ENCODE assay signal across 19 mouse cellular contexts in the genomic region with DNA sequence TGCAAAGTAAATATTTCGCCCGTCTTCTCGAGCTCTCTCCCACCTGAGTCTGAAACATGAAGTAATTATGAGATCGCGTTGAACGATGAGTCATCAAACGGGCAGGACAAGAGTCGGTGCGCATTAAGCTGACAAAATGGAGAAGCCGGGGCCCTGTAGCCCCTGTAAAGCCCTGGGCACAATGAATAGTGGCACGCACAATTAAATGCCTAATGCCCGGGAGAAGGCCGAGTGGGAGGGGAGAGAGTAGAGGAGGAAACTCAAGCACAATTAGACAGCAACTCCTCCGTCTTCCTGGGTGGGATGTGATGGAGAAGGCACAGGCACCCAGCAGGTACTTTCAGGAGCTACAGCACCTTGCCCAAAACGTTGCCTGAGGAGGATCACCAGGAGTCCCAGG.
"Had no signal": no experiment of that assay in that cellular context is flagged by ENCODE, and none has a peak within 500 bp of the region (broad histone marks: within the 10 kb centered on the region; RNA-seq: fewer than 3 reads in every experiment).

No protein-coding gene starts in this region.

- H3K9me3 ChIP-seq: kidney, embryonic 15.5 days; limb, embryonic 10.5 days; limb, embryonic 13.5 days; liver, embryonic 12.5 days; midbrain, embryonic 12.5 days; midbrain, embryonic 15.5 days; neural tube, embryonic 12.5 days; neural tube, embryonic 15.5 days had no signal

- H3K36me3 ChIP-seq: kidney, embryonic 15.5 days; limb, embryonic 10.5 days; limb, embryonic 13.5 days; liver, embryonic 12.5 days; liver, embryonic 15.5 days; midbrain, embryonic 12.5 days; midbrain, embryonic 15.5 days; neural tube, embryonic 12.5 days; neural tube, embryonic 15.5 days had no signal

- H3K27ac ChIP-seq: kidney, embryonic 15.5 days; layer of hippocampus, adult 2 months; limb, embryonic 10.5 days; limb, embryonic 13.5 days; liver, embryonic 12.5 days; liver, embryonic 15.5 days; midbrain, embryonic 12.5 days; midbrain, embryonic 15.5 days; neural tube, embryonic 12.5 days; neural tube, embryonic 15.5 days had no signal

- H3K9ac ChIP-seq: kidney, embryonic 15.5 days; limb, embryonic 13.5 days; liver, embryonic 12.5 days; liver, embryonic 15.5 days; midbrain, embryonic 12.5 days; midbrain, embryonic 15.5 days; neural tube, embryonic 12.5 days; neural tube, embryonic 15.5 days had no signal

- H3K4me1 ChIP-seq: limb, embryonic 10.5 days; limb, embryonic 13.5 days; liver, embryonic 12.5 days; liver, embryonic 15.5 days; midbrain, embryonic 15.5 days; neural tube, embryonic 12.5 days had no signal

- H3K4me3 ChIP-seq: kidney, embryonic 15.5 days; layer of hippocampus, adult 2 months; limb, embryonic 10.5 days; limb, embryonic 13.5 days; liver, embryonic 12.5 days; liver, embryonic 15.5 days; midbrain, embryonic 12.5 days; midbrain, embryonic 15.5 days; neural tube, embryonic 12.5 days; neural tube, embryonic 15.5 days had no signal

- DNase-seq: kidney, adult 2 months; kidney, postnatal 25 days; layer of hippocampus, adult 9-11 months; liver; lung, adult 18-20 months; lung, postnatal 14 days; lung, postnatal 4 days; thymus, adult 18-20 months; thymus, postnatal 36 days had no signal

- H3K27me3 ChIP-seq: kidney, embryonic 15.5 days; limb, embryonic 13.5 days; liver, embryonic 12.5 days; liver, embryonic 15.5 days; midbrain, embryonic 12.5 days; midbrain, embryonic 15.5 days; neural tube, embryonic 12.5 days; neural tube, embryonic 15.5 days had no signal

- H3K4me2 ChIP-seq: kidney, embryonic 15.5 days; limb, embryonic 13.5 days; liver, embryonic 12.5 days; liver, embryonic 15.5 days; midbrain, embryonic 12.5 days; midbrain, embryonic 15.5 days; neural tube, embryonic 12.5 days; neural tube, embryonic 15.5 days had no signal

- ATAC-seq: liver, embryonic 12.5 days; midbrain, embryonic 15.5 days had no signal
